Mouse (Mus musculus) midbrain, postnatal 0 days (tissue): ENCODE data around the gene Suclg1. TPM values are rescaled to one million over a fixed set of nuclear protein-coding genes. Genes with fewer than 3 reads are reported as not detected.

Experiments
- ATAC-seq: fragments of 200-750 bp; cut with Nextera tagmentation; 2 replicates; pipeline ENCODE4 v1.8.0; 2017; ENCODE audit warnings: moderate number of reproducible peaks, mild to moderate bottlenecking, moderate TSS enrichment, moderate library complexity; ENCODE audit not compliant: low FRiP score
- DNase-seq: peaks from one replicate; pipeline ENCODE4 v3.0.0-alpha.2; 2015; ENCODE audit warnings: low spot score
- H3K27ac ChIP-seq: fragments of 300-500 bp; sonication (generic); 2 replicates; pipeline ENCODE4 v1.5.1; 2014; ENCODE audit warnings: low read depth, mild to moderate bottlenecking, low read length, mixed read lengths
- H3K27me3 ChIP-seq: fragments of 300-500 bp; sonication (generic); 2 replicates; pipeline ENCODE4 v1.6.1; 2014; ENCODE audit warnings: low read length, control low read depth, mixed read lengths; ENCODE audit not compliant: insufficient read depth
- H3K36me3 ChIP-seq: fragments of 300-500 bp; sonication (generic); 2 replicates; pipeline ENCODE4 v1.6.1; 2014; ENCODE audit warnings: low read length, control low read depth, mixed read lengths; ENCODE audit not compliant: insufficient read depth
- H3K4me1 ChIP-seq: fragments of 300-500 bp; sonication (generic); 2 replicates; pipeline ENCODE4 v1.6.1; 2014; ENCODE audit warnings: mild to moderate bottlenecking, control low read depth, antibody characterized with exemption, low read length, mixed read lengths; ENCODE audit not compliant: insufficient read depth
- H3K4me2 ChIP-seq: fragments of 300-500 bp; sonication (generic); 2 replicates; pipeline ENCODE4 v1.6.1; 2014; ENCODE audit warnings: low read depth, mild to moderate bottlenecking, low read length, mixed read lengths; ENCODE audit not compliant: poor library complexity, severe bottlenecking
- H3K4me3 ChIP-seq: fragments of 300-500 bp; sonication (generic); 2 replicates; pipeline ENCODE4 v1.5.1; 2014; ENCODE audit warnings: low read depth, mild to moderate bottlenecking, low read length, moderate library complexity
- H3K9ac ChIP-seq: fragments of 300-500 bp; sonication (generic); replicated peaks from 2 replicates; pipeline ENCODE4 v1.6.1; 2014; ENCODE audit warnings: mild to moderate bottlenecking, low read length, moderate library complexity, mixed read lengths; ENCODE audit not compliant: poor library complexity, severe bottlenecking
- H3K9me3 ChIP-seq: fragments of 300-500 bp; sonication (generic); 2 replicates; pipeline ENCODE4 v1.6.1; 2016; ENCODE audit warnings: low read length, control low read depth
- CTCF ChIP-seq: IDR thresholded peaks from 2 replicates; pipeline ENCODE4 v1.5.1; 2016; ENCODE audit warnings: antibody characterized with exemption, mild to moderate bottlenecking
- WGBS: fragments of 180-500 bp; shearing (Covaris S2); extraction: QIAGEN DNeasy Blood & Tissue Kit; methylation state at CpG from one replicate; pipeline ENCODE4 v1.1.7; 2014; 5-methylcytosine and 5-hydroxymethylcytosine counted together
- polyA plus RNA-seq: library from polyadenylated mRNA; unstranded; fragments of >200 nt; fragmentation: Nextera tagmentation; extraction: Ambion mirVana; gene quantifications from 2 replicates; pipeline ENCODE4 v1.2.1, GENCODE M21; 2015
- total RNA-seq: library from RNA; depleted of rRNA; stranded (reverse); fragments of >200 nt; gene quantifications from 2 replicates; pipeline ENCODE4 v1.2.3, GENCODE M21; 2014

Suclg1 gene
- total and polyA plus RNA-seq, 2 experiments from 2014 or later: 39.1 to 123 TPM

- no peaks in the 10 kb centered on the region for H3K4me1 ChIP-seq
- no peaks in the 10 kb centered on the region for H3K9me3 ChIP-seq
- no peaks in the 10 kb centered on the region for H3K36me3 ChIP-seq
- no peak for TF ChIP-seq CTCF
- 96% methylated on average over 2 of the region's 2 CpGs for WGBS
- ATAC-seq (no peak), DNase-seq (no peak)
- H3K27ac ChIP-seq: no peak overlapping the region
- no peak overlapping the region for H3K4me3 ChIP-seq
- H3K27me3 ChIP-seq: no peaks in the 10 kb centered on the region
- H3K4me2 ChIP-seq: no peak overlapping the region
- H3K9ac ChIP-seq: no peak overlapping the region
These were observed 38.1 kb downstream of the Suclg1 start for GRCm38 (mm10) chr6:73286326-73286725.

GRCm38 (mm10) chr6:73306837-73307236, 58.7 kb downstream of the Suclg1 start:
- Histone ChIP-seq H3K4me1 (no peaks in the 10 kb centered on the region), H3K27ac (no peak overlapping the region), H3K36me3 (no peaks in the 10 kb centered on the region), H3K9ac (no peak overlapping the region), H3K9me3 (no peaks in the 10 kb centered on the region), H3K27me3 (peaks cover 4% of the 10 kb centered on the region; the same call in 1 of the 2 replicates), H3K4me2 (no peak overlapping the region), H3K4me3 (no peak overlapping the region)
- ATAC-seq (no peak), DNase-seq (peak; percentile 24)
- no peak for TF ChIP-seq CTCF
- 65% methylated on average over 6 of the region's 6 CpGs for WGBS

- H3K36me3 ChIP-seq: no peaks in the 10 kb centered on the region
- H3K9me3 ChIP-seq: no peaks in the 10 kb centered on the region
- H3K4me1 ChIP-seq: no peaks in the 10 kb centered on the region
- H3K27me3 ChIP-seq: peaks cover 4% of the 10 kb centered on the region; the same call in 1 of the 2 replicates
- TF ChIP-seq CTCF: no peak
- no peak overlapping the region for H3K27ac ChIP-seq
- no peak for DNase-seq
- ATAC-seq: no peak
- H3K9ac ChIP-seq: no peak overlapping the region
- no peak overlapping the region for H3K4me3 ChIP-seq
- H3K4me2 ChIP-seq: no peak overlapping the region
- 78% methylated on average over 10 of the region's 10 CpGs for WGBS
These were observed 60.7 kb downstream of the Suclg1 start for GRCm38 (mm10) chr6:73308685-73309520.

GRCm38 (mm10) chr6:73311335-73311734, 63.2 kb downstream of the Suclg1 start:
- no peak for DNase-seq
- TF ChIP-seq CTCF: peak; percentile 5; the same call in 1 of the 2 replicates
- H3K9me3 ChIP-seq: no peaks in the 10 kb centered on the region
- H3K36me3 ChIP-seq: no peaks in the 10 kb centered on the region
- H3K27me3 ChIP-seq: peaks cover 4% of the 10 kb centered on the region; the same call in 1 of the 2 replicates
- H3K4me3 ChIP-seq: no peak overlapping the region
- 79% methylated on average over 6 of the region's 6 CpGs for WGBS
- H3K9ac ChIP-seq: no peak overlapping the region
- no peak overlapping the region for H3K4me2 ChIP-seq
- no peaks in the 10 kb centered on the region for H3K4me1 ChIP-seq
- ATAC-seq: no peak
- no peak overlapping the region for H3K27ac ChIP-seq

- WGBS: 91% methylated on average over 7 of the region's 7 CpGs
- no peak overlapping the region for H3K9ac ChIP-seq
- no peak for TF ChIP-seq CTCF
- no peaks in the 10 kb centered on the region for H3K4me1 ChIP-seq
- ATAC-seq (no peak), DNase-seq (no peak)
- no peak overlapping the region for H3K4me2 ChIP-seq
- H3K4me3 ChIP-seq: no peak overlapping the region
- H3K27me3 ChIP-seq: peaks cover 4% of the 10 kb centered on the region; the same call in 1 of the 2 replicates
- H3K36me3 ChIP-seq: no peaks in the 10 kb centered on the region
- no peak overlapping the region for H3K27ac ChIP-seq
- no peaks in the 10 kb centered on the region for H3K9me3 ChIP-seq
These were observed 63.6 kb downstream of the Suclg1 start for GRCm38 (mm10) chr6:73311786-73312185.

- Histone ChIP-seq H3K9ac (peak overlapping the region; percentile 48), H3K36me3 (no peaks in the 10 kb centered on the region), H3K4me1 (no peaks in the 10 kb centered on the region), H3K27ac (peak overlapping the region; percentile 55), H3K27me3 (peaks cover 8% of the 10 kb centered on the region; the same call in 1 of the 2 replicates), H3K4me3 (peak overlapping the region; percentile 45), H3K4me2 (peak overlapping the region; percentile 72), H3K9me3 (no peaks in the 10 kb centered on the region)
- ATAC-seq: peak; percentile 84
- DNase-seq: peak; percentile 95
- no peak for TF ChIP-seq CTCF
- WGBS: under 1% methylated on average over 17 of the region's 17 CpGs
These were observed 66.9 kb downstream of the Suclg1 start for GRCm38 (mm10) chr6:73314923-73315603.
